Mouse (Mus musculus): ENCODE results near the gene Pcdh17.

DNA sequence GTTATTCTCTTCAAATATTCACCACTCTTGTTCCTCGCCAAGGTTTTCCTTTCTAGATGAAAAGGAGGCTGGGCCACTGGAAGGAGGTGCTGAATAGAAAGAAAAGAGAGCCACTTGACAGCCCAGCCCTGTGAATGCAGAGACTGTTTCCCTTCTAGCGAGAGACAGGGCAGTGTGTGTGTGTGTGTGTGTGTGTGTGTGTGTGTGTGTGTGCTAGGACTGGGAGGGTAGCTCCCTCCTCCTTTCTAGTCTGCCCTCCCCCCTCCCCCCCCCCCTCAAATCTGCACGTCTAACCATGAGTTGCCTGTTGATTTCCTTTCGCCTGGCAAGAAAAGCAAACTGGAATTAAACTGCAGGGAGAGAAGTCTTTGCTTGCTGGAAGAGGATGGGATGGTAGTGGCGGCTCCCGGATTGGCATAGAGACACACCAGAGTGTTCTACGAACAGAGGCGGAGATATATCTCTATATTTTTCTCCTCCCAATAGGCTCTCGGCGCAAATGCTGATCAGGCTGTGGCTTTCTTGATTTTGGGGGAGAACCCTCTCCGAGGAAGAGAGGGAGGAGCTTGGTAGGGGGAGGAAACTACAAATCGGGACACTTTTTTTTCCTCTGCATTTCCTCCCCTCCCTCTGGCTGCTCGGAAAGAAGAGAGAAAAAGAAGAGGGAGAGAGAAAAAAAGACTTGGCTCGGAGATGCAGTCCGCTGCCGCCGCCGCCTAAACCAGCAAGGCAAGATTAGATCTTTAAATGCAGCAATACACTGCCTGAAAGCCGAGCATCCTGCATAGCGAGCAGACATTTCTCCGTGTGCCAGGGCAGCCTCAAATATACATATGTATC lies 1.5 kb downstream of the Pcdh17 start:
- TF ChIP-seq CTCF (IDR thresholded peaks at IDR 0.05; ENCODE audit: insufficient read depth, low read length) (no peak), POLR2A (IDR thresholded peaks at IDR 0.05; ENCODE audit: borderline replicate concordance, extremely low read depth, low read depth, low read length) (no peak)

Data from lung, adult 2 months (tissue).